In genomic region chr6:137443089-137443488, GRCm38 (mm10) we compare ENCODE assay signal across 28 mouse cellular contexts.
DNase-seq lines count a peak whose midpoint lies in the region; ATAC-seq and TF ChIP-seq lines count a peak whose summit lies in the region.
"Had no signal": no experiment of that assay in that cellular context is flagged by ENCODE, and none has a peak within 500 bp of the region (broad histone marks: within the 10 kb centered on the region; RNA-seq: fewer than 3 reads in every experiment).

No protein-coding gene starts in this region.

- peak; percentile 73 for DNase-seq in large intestine, adult 2 months (ENCODE audit: low read depth, low spot score)
- DNase-seq in urinary bladder, postnatal 25 days (ENCODE audit: low spot score) = no peak
- DNase-seq in lung, postnatal 0 days (ENCODE audit: low spot score) = no peak
- no peak for DNase-seq in cerebellum, postnatal 36 days
- DNase-seq: adrenal gland, adult 8-10 months; adrenal gland, postnatal 14 days; adrenal gland, postnatal 36 days; B cell, adult 2 months; cerebellum, adult 11-12 months; cerebellum, adult 2 months; cerebellum, adult 9-10 months; cerebellum, postnatal 10 days; cerebellum, postnatal 25 days; embryo, embryonic 11 days had no signal

- no peaks in the 10 kb centered on the region for H3K27me3 ChIP-seq in stomach, embryonic 14.5 days (ENCODE audit: control insufficient read depth, insufficient read depth, low read length)
- no peaks in the 10 kb centered on the region for H3K27me3 ChIP-seq in stomach, embryonic 16.5 days (ENCODE audit: control insufficient read depth, insufficient read depth, low read length)
- no peaks in the 10 kb centered on the region for H3K27me3 ChIP-seq in lung, postnatal 0 days (replicated peaks; ENCODE audit: insufficient read depth, low read length)
- H3K27me3 ChIP-seq: CH12.LX; embryonic facial prominence, embryonic 13.5 days; embryonic facial prominence, embryonic 15.5 days; Patski had no signal

- TF ChIP-seq EP300 in lung, postnatal 0 days (IDR thresholded peaks at IDR 0.05) = no peak

- H3K27ac ChIP-seq in stomach, embryonic 14.5 days (ENCODE audit: low read length) = no peak overlapping the region
- no peak overlapping the region for H3K27ac ChIP-seq in stomach, embryonic 16.5 days (ENCODE audit: low read length)
- no peak overlapping the region for H3K27ac ChIP-seq in lung, postnatal 0 days (ENCODE audit: low read length)
- H3K27ac ChIP-seq: embryonic facial prominence, embryonic 13.5 days; embryonic facial prominence, embryonic 15.5 days; forebrain, embryonic 10.5 days; forebrain, embryonic 12.5 days had no signal

- no peaks in the 10 kb centered on the region for H3K4me1 ChIP-seq in stomach, embryonic 14.5 days (ENCODE audit: control insufficient read depth, insufficient read depth, low read length)
- no peaks in the 10 kb centered on the region for H3K4me1 ChIP-seq in stomach, embryonic 16.5 days (ENCODE audit: control insufficient read depth, insufficient read depth, low read length)
- H3K4me1 ChIP-seq in lung, postnatal 0 days (ENCODE audit: insufficient read depth, low read depth, low read length) = no peaks in the 10 kb centered on the region
- H3K4me1 ChIP-seq: embryonic facial prominence, embryonic 13.5 days; embryonic facial prominence, embryonic 15.5 days had no signal

- H3K4me2 ChIP-seq in stomach, embryonic 14.5 days (replicated peaks; ENCODE audit: low read depth, low read length) = no peak overlapping the region
- H3K4me2 ChIP-seq in stomach, embryonic 16.5 days (ENCODE audit: low read depth, low read length) = no peak overlapping the region
- no peak overlapping the region for H3K4me2 ChIP-seq in lung, postnatal 0 days (replicated peaks; ENCODE audit: low read depth, low read length)
- H3K4me2 ChIP-seq: embryonic facial prominence, embryonic 13.5 days; embryonic facial prominence, embryonic 15.5 days; forebrain, embryonic 12.5 days had no signal

- no peak for TF ChIP-seq CTCF in lung, postnatal 0 days (IDR thresholded peaks at IDR 0.05)

- no peaks in the 10 kb centered on the region for H3K36me3 ChIP-seq in stomach, embryonic 14.5 days (ENCODE audit: control insufficient read depth, insufficient read depth, low read length)
- no peaks in the 10 kb centered on the region for H3K36me3 ChIP-seq in stomach, embryonic 16.5 days (ENCODE audit: control insufficient read depth, insufficient read depth, low read length)
- no peaks in the 10 kb centered on the region for H3K36me3 ChIP-seq in lung, postnatal 0 days (ENCODE audit: insufficient read depth, low read length)
- H3K36me3 ChIP-seq: embryonic facial prominence, embryonic 13.5 days; embryonic facial prominence, embryonic 15.5 days; forebrain, embryonic 10.5 days; G1E had no signal

- no peaks in the 10 kb centered on the region for H3K9me3 ChIP-seq in stomach, embryonic 14.5 days (ENCODE audit: control insufficient read depth, low read depth, low read length)
- no peaks in the 10 kb centered on the region for H3K9me3 ChIP-seq in stomach, embryonic 16.5 days (replicated peaks; ENCODE audit: control insufficient read depth, low read length)
- H3K9me3 ChIP-seq in lung, postnatal 0 days (ENCODE audit: low read length) = no peaks in the 10 kb centered on the region
- H3K9me3 ChIP-seq: embryonic facial prominence, embryonic 13.5 days; embryonic facial prominence, embryonic 15.5 days; forebrain, embryonic 10.5 days; forebrain, embryonic 12.5 days had no signal

- H3K9ac ChIP-seq in stomach, embryonic 14.5 days (replicated peaks; ENCODE audit: low read depth, low read length) = no peak overlapping the region
- no peak overlapping the region for H3K9ac ChIP-seq in stomach, embryonic 16.5 days (ENCODE audit: low read length)
- H3K9ac ChIP-seq in lung, postnatal 0 days (replicated peaks; ENCODE audit: low read depth) = no peak overlapping the region
- H3K9ac ChIP-seq: embryonic facial prominence, embryonic 13.5 days; embryonic facial prominence, embryonic 15.5 days; forebrain, embryonic 12.5 days had no signal

- no peak overlapping the region for H3K4me3 ChIP-seq in stomach, embryonic 14.5 days (ENCODE audit: low read depth, low read length)
- H3K4me3 ChIP-seq in stomach, embryonic 16.5 days (replicated peaks; ENCODE audit: low read length) = no peak overlapping the region
- no peak overlapping the region for H3K4me3 ChIP-seq in lung, postnatal 0 days (ENCODE audit: low read depth, low read length)
- H3K4me3 ChIP-seq: embryonic facial prominence, embryonic 13.5 days; embryonic facial prominence, embryonic 15.5 days; erythroblast, embryonic 14.5 days; forebrain, embryonic 10.5 days; forebrain, embryonic 12.5 days had no signal

- 39% methylated on average over 12 of the region's 12 CpGs for WGBS in large intestine, adult 2 months
- 86% methylated on average over 12 of the region's 12 CpGs for WGBS in stomach, embryonic 14.5 days
- 79% methylated on average over 12 of the region's 12 CpGs for WGBS in stomach, embryonic 16.5 days
- WGBS in lung, postnatal 0 days = 84% methylated on average over 12 of the region's 12 CpGs

- peak; percentile 37; the same call in 1 of the 2 replicates for ATAC-seq in stomach, embryonic 14.5 days (ENCODE audit: insufficient number of reproducible peaks, insufficient read depth, low FRiP score, low read depth)
- peak; percentile 76; the same call in 1 of the 2 replicates for ATAC-seq in stomach, embryonic 16.5 days (ENCODE audit: insufficient read depth, low FRiP score)
- no peak for ATAC-seq in lung, postnatal 0 days
- ATAC-seq: activated CD4-positive, CD25-positive, alpha-beta regulatory T cell, adult 4 months; CD4-positive, CD25-positive, alpha-beta regulatory T cell, adult 4 months; forebrain, embryonic 14.5 days; forebrain, embryonic 16.5 days; Patski had no signal
